Mouse (Mus musculus): ENCODE data around the gene Serinc5. TPM values are rescaled to one million over a fixed set of nuclear protein-coding genes. Genes with fewer than 3 reads are reported as not detected.

Gene Serinc5
- polyA plus RNA-seq, 1 experiment from 2014 or later, result 9.9 TPM

- ATAC-seq (replicated peaks; ENCODE audit: insufficient number of reproducible peaks, low FRiP score, low TSS enrichment), result no peak
- 80% methylated on average over 9 of the region's 9 CpGs for WGBS (ENCODE audit: insufficient replicate concordance)
- Histone ChIP-seq H3K4me2 (no peak overlapping the region), H3K27me3 (ENCODE audit: control insufficient read depth, insufficient read depth, low read length) (no peaks in the 10 kb centered on the region), H3K9me3 (replicated peaks; ENCODE audit: control insufficient read depth, low read length) (no peaks in the 10 kb centered on the region), H3K4me3 (ENCODE audit: low read depth, low read length) (no peak overlapping the region), H3K36me3 (ENCODE audit: control insufficient read depth, insufficient read depth, low read length) (0 out of 2 replicates have a peak, but pooled peaks cover 3% of the 10 kb centered on the region), H3K4me1 (ENCODE audit: control insufficient read depth, insufficient read depth, low read length) (no peaks in the 10 kb centered on the region), H3K9ac (ENCODE audit: low read depth, low read length) (no peak overlapping the region), H3K27ac (ENCODE audit: low read depth, low read length) (no peak overlapping the region)
Observed at GRCm38 (mm10) chr13:92706342-92707061, 95.6 kb downstream of the Serinc5 start.

GRCm38 (mm10) chr13:92707941-92708340 lies 97.0 kb downstream of the Serinc5 start:
- no peak overlapping the region for H3K27ac ChIP-seq (ENCODE audit: low read depth, low read length)

DNA sequence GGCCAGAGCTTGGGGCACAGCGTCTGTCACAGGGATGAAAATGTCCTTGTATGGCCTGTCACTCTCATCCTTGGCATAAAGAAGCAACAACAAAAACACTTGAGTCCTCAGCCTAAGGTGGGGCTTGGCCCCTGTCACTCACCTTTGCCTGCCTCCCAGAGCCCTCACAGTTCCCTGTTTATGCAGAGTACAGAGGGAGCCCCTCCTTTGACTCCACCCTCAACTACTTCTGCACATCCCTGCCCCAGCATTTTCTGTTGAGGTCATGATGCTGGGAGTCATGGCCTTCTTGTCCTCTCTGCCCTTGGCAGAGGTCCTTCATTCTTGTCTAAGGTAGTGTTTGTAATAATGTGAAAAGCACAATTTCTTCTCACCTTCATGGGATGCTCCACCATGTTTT lies 97.6 kb downstream of the Serinc5 start:
- Histone ChIP-seq H3K4me1 (ENCODE audit: control insufficient read depth, insufficient read depth, low read length) (no peaks in the 10 kb centered on the region), H3K9ac (ENCODE audit: low read depth, low read length) (no peak overlapping the region), H3K27ac (ENCODE audit: low read depth, low read length) (no peak overlapping the region), H3K4me2 (no peak overlapping the region), H3K36me3 (ENCODE audit: control insufficient read depth, insufficient read depth, low read length) (0 out of 2 replicates have a peak, but pooled peaks cover 3% of the 10 kb centered on the region), H3K9me3 (replicated peaks; ENCODE audit: control insufficient read depth, low read length) (no peaks in the 10 kb centered on the region), H3K27me3 (ENCODE audit: control insufficient read depth, insufficient read depth, low read length) (no peaks in the 10 kb centered on the region), H3K4me3 (ENCODE audit: low read depth, low read length) (no peak overlapping the region)
- 88% methylated on average over 1 of the region's 1 CpGs for WGBS (ENCODE audit: insufficient replicate concordance)
- ATAC-seq (replicated peaks; ENCODE audit: insufficient number of reproducible peaks, low FRiP score, low TSS enrichment), result no peak

More at GRCm38 (mm10) chr13:92707941-92708340, 97.0 kb downstream of the Serinc5 start:
- Histone ChIP-seq H3K4me2 (no peak overlapping the region), H3K36me3 (ENCODE audit: control insufficient read depth, insufficient read depth, low read length) (0 out of 2 replicates have a peak, but pooled peaks cover 3% of the 10 kb centered on the region), H3K4me3 (ENCODE audit: low read depth, low read length) (no peak overlapping the region), H3K9me3 (replicated peaks; ENCODE audit: control insufficient read depth, low read length) (no peaks in the 10 kb centered on the region), H3K27me3 (ENCODE audit: control insufficient read depth, insufficient read depth, low read length) (no peaks in the 10 kb centered on the region), H3K4me1 (ENCODE audit: control insufficient read depth, insufficient read depth, low read length) (no peaks in the 10 kb centered on the region), H3K9ac (ENCODE audit: low read depth, low read length) (no peak overlapping the region)
- WGBS (ENCODE audit: insufficient replicate concordance), result 70% methylated on average over 2 of the region's 2 CpGs
- ATAC-seq (replicated peaks; ENCODE audit: insufficient number of reproducible peaks, low FRiP score, low TSS enrichment), result no peak

GRCm38 (mm10) chr13:92709535-92709934 lies 98.6 kb downstream of the Serinc5 start:
- H3K36me3 ChIP-seq (ENCODE audit: control insufficient read depth, insufficient read depth, low read length), result 0 out of 2 replicates have a peak, but pooled peaks cover 3% of the 10 kb centered on the region
- no peaks in the 10 kb centered on the region for H3K27me3 ChIP-seq (ENCODE audit: control insufficient read depth, insufficient read depth, low read length)
- ATAC-seq (replicated peaks; ENCODE audit: insufficient number of reproducible peaks, low FRiP score, low TSS enrichment), result no peak
- H3K4me1 ChIP-seq (ENCODE audit: control insufficient read depth, insufficient read depth, low read length), result no peaks in the 10 kb centered on the region
- 48% methylated on average over 3 of the region's 3 CpGs for WGBS (ENCODE audit: insufficient replicate concordance)
- no peak overlapping the region for H3K4me3 ChIP-seq (ENCODE audit: low read depth, low read length)
- no peak overlapping the region for H3K27ac ChIP-seq (ENCODE audit: low read depth, low read length)
- H3K4me2 ChIP-seq, result no peak overlapping the region
- H3K9ac ChIP-seq (ENCODE audit: low read depth, low read length), result no peak overlapping the region
- no peaks in the 10 kb centered on the region for H3K9me3 ChIP-seq (replicated peaks; ENCODE audit: control insufficient read depth, low read length)

DNA sequence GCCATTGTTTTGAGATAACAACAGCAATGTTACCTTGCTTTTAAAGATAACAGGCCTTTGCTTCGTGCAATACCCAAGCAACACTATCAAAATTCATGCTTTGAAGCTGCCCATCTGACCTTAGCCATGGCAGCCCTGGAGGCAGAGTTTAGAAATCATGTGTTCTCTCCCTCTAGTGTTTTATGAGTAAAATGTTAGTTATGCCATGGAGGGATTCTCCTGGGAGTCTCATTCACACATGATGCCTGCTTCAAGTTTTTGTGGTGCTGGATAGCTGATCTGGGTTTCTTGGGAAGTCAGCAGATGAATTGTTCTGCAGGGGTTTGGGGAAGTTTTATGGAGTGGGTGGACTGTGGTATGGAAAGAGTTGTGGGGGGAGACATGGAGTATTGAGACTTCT lies 99.5 kb downstream of the Serinc5 start:
- Histone ChIP-seq H3K4me2 (no peak overlapping the region), H3K9me3 (replicated peaks; ENCODE audit: control insufficient read depth, low read length) (no peaks in the 10 kb centered on the region), H3K36me3 (ENCODE audit: control insufficient read depth, insufficient read depth, low read length) (0 out of 2 replicates have a peak, but pooled peaks cover 3% of the 10 kb centered on the region), H3K4me3 (ENCODE audit: low read depth, low read length) (no peak overlapping the region), H3K4me1 (ENCODE audit: control insufficient read depth, insufficient read depth, low read length) (no peaks in the 10 kb centered on the region), H3K9ac (ENCODE audit: low read depth, low read length) (no peak overlapping the region), H3K27ac (ENCODE audit: low read depth, low read length) (no peak overlapping the region), H3K27me3 (ENCODE audit: control insufficient read depth, insufficient read depth, low read length) (no peaks in the 10 kb centered on the region)
- no peak for ATAC-seq (replicated peaks; ENCODE audit: insufficient number of reproducible peaks, low FRiP score, low TSS enrichment)
- WGBS (ENCODE audit: insufficient replicate concordance), result 58% methylated on average over 1 of the region's 1 CpGs

- 0 out of 2 replicates have a peak, but pooled peaks cover 3% of the 10 kb centered on the region for H3K36me3 ChIP-seq (ENCODE audit: control insufficient read depth, insufficient read depth, low read length)
- H3K4me2 ChIP-seq, result no peak overlapping the region
- no peak for ATAC-seq (replicated peaks; ENCODE audit: insufficient number of reproducible peaks, low FRiP score, low TSS enrichment)
- no peak overlapping the region for H3K27ac ChIP-seq (ENCODE audit: low read depth, low read length)
- no peak overlapping the region for H3K4me3 ChIP-seq (ENCODE audit: low read depth, low read length)
- H3K4me1 ChIP-seq (ENCODE audit: control insufficient read depth, insufficient read depth, low read length), result no peaks in the 10 kb centered on the region
- H3K9me3 ChIP-seq (replicated peaks; ENCODE audit: control insufficient read depth, low read length), result no peaks in the 10 kb centered on the region
- no peak overlapping the region for H3K9ac ChIP-seq (ENCODE audit: low read depth, low read length)
- H3K27me3 ChIP-seq (ENCODE audit: control insufficient read depth, insufficient read depth, low read length), result no peaks in the 10 kb centered on the region
- WGBS (ENCODE audit: insufficient replicate concordance), result 90% methylated on average over 1 of the region's 1 CpGs
Observed at GRCm38 (mm10) chr13:92711821-92712220, 100.9 kb downstream of the Serinc5 start.

DNA sequence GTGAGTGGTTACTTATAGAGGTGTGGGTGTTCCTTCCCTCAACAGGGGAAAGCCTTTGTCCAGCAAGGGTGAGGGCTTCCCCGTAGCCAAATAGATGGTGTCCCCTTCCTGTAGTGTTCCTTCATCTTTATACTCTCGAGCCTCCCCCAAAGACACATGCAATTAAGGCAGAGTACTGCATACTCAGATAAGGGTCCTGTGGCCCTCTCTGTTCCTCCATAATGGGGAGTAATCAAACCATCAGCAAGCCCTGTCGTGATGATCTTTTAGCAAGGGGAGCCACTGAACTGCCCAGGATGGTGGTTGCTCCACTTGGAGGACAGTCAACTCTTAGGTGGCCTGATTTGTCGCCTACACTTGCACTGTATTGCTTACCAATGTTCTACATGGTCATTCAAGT lies 101.7 kb downstream of the Serinc5 start:
- ATAC-seq (replicated peaks; ENCODE audit: insufficient number of reproducible peaks, low FRiP score, low TSS enrichment), result no peak
- 81% methylated on average over 4 of the region's 4 CpGs for WGBS (ENCODE audit: insufficient replicate concordance)
- no peaks in the 10 kb centered on the region for H3K27me3 ChIP-seq (ENCODE audit: control insufficient read depth, insufficient read depth, low read length)

DNA sequence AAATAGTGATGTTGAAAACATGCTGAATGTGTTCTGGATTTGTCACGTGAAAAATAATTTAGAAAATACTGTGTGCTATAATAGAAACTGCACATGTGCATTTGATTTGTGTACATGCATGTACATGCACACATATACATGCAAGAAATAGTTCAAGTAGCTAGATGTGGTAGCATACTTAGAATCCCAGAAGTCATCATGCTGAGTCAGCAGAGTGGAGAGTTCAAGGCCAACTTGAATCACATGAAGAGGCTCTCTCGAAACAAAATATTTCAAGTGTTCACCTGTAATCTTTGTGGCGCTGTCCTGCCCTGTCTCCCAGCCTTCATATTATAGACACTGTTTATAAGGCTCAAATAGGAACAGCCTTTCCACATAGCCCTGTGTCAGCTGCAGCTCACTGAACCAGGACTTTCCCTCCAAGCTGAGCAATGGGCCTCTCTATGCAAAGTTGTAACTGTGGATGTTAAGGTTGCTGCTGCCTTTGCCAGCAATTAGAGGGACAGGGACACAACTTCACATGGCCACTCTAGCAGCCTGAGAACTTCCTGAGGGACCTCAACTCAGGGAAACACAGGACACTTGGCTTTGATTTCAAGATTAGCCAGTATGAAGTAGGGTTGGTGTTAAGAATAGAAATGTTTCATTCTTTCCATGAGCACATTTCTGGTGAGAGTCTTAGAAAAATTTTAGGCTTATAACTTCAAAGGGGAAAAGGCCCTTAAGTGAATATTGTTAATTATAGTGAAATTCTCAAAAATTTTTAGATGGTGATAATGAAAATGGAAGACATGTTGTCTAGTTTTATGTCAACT lies 107.2 kb downstream of the Serinc5 start:
- no peak for ATAC-seq (replicated peaks; ENCODE audit: insufficient number of reproducible peaks, low FRiP score, low TSS enrichment)
- H3K9ac ChIP-seq (ENCODE audit: low read depth, low read length), result no peak overlapping the region
- no peak overlapping the region for H3K27ac ChIP-seq (ENCODE audit: low read depth, low read length)
- no peak overlapping the region for H3K4me2 ChIP-seq
- H3K4me1 ChIP-seq (ENCODE audit: control insufficient read depth, insufficient read depth, low read length), result no peaks in the 10 kb centered on the region
- no peaks in the 10 kb centered on the region for H3K27me3 ChIP-seq (ENCODE audit: control insufficient read depth, insufficient read depth, low read length)
- no peaks in the 10 kb centered on the region for H3K36me3 ChIP-seq (ENCODE audit: control insufficient read depth, insufficient read depth, low read length)
- no peaks in the 10 kb centered on the region for H3K9me3 ChIP-seq (replicated peaks; ENCODE audit: control insufficient read depth, low read length)
- no peak overlapping the region for H3K4me3 ChIP-seq (ENCODE audit: low read depth, low read length)
- WGBS (ENCODE audit: insufficient replicate concordance), result 85% methylated on average over 3 of the region's 3 CpGs

More for the DNA sequence above, 101.7 kb downstream of the Serinc5 start:
- no peak overlapping the region for H3K4me3 ChIP-seq (ENCODE audit: low read depth, low read length)
- 0 out of 2 replicates have a peak, but pooled peaks cover 3% of the 10 kb centered on the region for H3K36me3 ChIP-seq (ENCODE audit: control insufficient read depth, insufficient read depth, low read length)
- no peak overlapping the region for H3K9ac ChIP-seq (ENCODE audit: low read depth, low read length)
- no peak overlapping the region for H3K27ac ChIP-seq (ENCODE audit: low read depth, low read length)
- no peaks in the 10 kb centered on the region for H3K4me1 ChIP-seq (ENCODE audit: control insufficient read depth, insufficient read depth, low read length)
- H3K9me3 ChIP-seq (replicated peaks; ENCODE audit: control insufficient read depth, low read length), result no peaks in the 10 kb centered on the region
- H3K4me2 ChIP-seq, result no peak overlapping the region
